Mouse (Mus musculus) heart, adult 2 months (tissue): ENCODE measurements around the gene Ncaph2.

Experiments
- CTCF ChIP-seq: fragments of 200-600 bp; IDR thresholded peaks from 2 replicates; pipeline ENCODE4 v1.8.1; 2022; ENCODE audit warnings: antibody characterized with exemption, mild to moderate bottlenecking, moderate library complexity
- POLR2A ChIP-seq: fragments of 200-500 bp; IDR thresholded peaks from 2 replicates; pipeline ENCODE4 v1.6.1; 2011; ENCODE audit warnings: mild to moderate bottlenecking, low read depth, low read length, control low read depth; ENCODE audit not compliant: insufficient read depth

GRCm38 (mm10) chr15:89352054-89352453 lies 3.5 kb upstream of the Ncaph2 start:
- TF ChIP-seq CTCF: no peak
- TF ChIP-seq POLR2A: no peak
